Mouse (Mus musculus): ENCODE results near the gene Tfdp1.

Tfdp1 gene

GRCm38 (mm10) chr8:13420970-13421369 is 82.4 kb downstream of the Tfdp1 start:
- DNase-seq (ENCODE audit: low spot score) = no peak

GRCm38 (mm10) chr8:13427351-13427750 is 88.8 kb downstream of the Tfdp1 start:
- DNase-seq (ENCODE audit: low spot score) = no peak

Measured in yolk sac, embryonic 10.5 days (tissue).